Mouse (Mus musculus) C2C12 (cell line): ENCODE data around the gene Blnk.

Source experiments
- CEBPB ChIP-seq: IDR thresholded peaks from one replicate; pipeline ENCODE4 v1.6.1; 2011; ENCODE audit warnings: low read depth, mild to moderate bottlenecking, control low read depth, moderate library complexity
- CTCF ChIP-seq: IDR thresholded peaks from one replicate; pipeline ENCODE4 v1.5.1; 2011; ENCODE audit not compliant: control insufficient read depth, insufficient read depth, insufficient read length
- MAX ChIP-seq: IDR thresholded peaks from one replicate; pipeline ENCODE4 v1.6.1; 2011; ENCODE audit warnings: mild to moderate bottlenecking, control low read depth
- MYOG ChIP-seq: IDR thresholded peaks from one replicate; pipeline ENCODE4 v1.6.1; 2011; ENCODE audit not compliant: control insufficient read depth, insufficient read length; ENCODE audit errors: extremely low read depth

GRCm38 (mm10) chr19:40993356-40993755, 979 bp downstream of the Blnk start:
- TF ChIP-seq CTCF, result no peak
- no peak for TF ChIP-seq CEBPB
- no peak for TF ChIP-seq MAX
- TF ChIP-seq MYOG, result no peak
